Mouse (Mus musculus) macrophage (primary cell): ENCODE results near the gene Olfr1204. TPM values are rescaled to one million over a fixed set of nuclear protein-coding genes. Genes with fewer than 3 reads are reported as not detected.

Source experiments
- H3K27ac ChIP-seq: fragments of 350-480 bp; formaldehyde crosslinking; 2 replicates; pipeline ENCODE4 v1.9.0; 2021
- H3K36me3 ChIP-seq: fragments of 350-480 bp; formaldehyde crosslinking; 2 replicates; pipeline ENCODE4 v1.9.0; 2021; ENCODE audit errors: inconsistent target
- H3K4me3 ChIP-seq: fragments of 350-480 bp; formaldehyde crosslinking; 2 replicates; pipeline ENCODE4 v1.9.0; 2021; ENCODE audit errors: inconsistent target
- H3K79me2 ChIP-seq: fragments of 350-480 bp; formaldehyde crosslinking; 2 replicates; pipeline ENCODE4 v1.9.0; 2021; ENCODE audit errors: inconsistent target
- WGBS: methylation state at CpG from one replicate; pipeline ENCODE4 v1.1.7; 2026; ENCODE audit warnings: inconsistent platforms; ENCODE audit not compliant: missing documents; 5-methylcytosine and 5-hydroxymethylcytosine counted together
- polyA plus RNA-seq: library from polyadenylated mRNA; stranded (reverse); fragments of 250-400 nt; gene quantifications from 3 replicates; pipeline ENCODE4 v1.2.4, GENCODE M21; 2018; ENCODE audit warnings: inconsistent platforms
- total RNA-seq, 78 experiments: library from RNA; depleted of rRNA; stranded (reverse); fragments of 250-400 nt; gene quantifications; 1 replicate in 9 of 78; 2 replicates in 24 of 78; 3 replicates in 43 of 78; 4 replicates in 2 of 78; pipeline ENCODE4 v1.2.4; 2018; ENCODE audit warnings: inconsistent platforms in 56 of 78

The Olfr1204 gene
- total RNA-seq (2018; cell fraction: chromatin; rRNA removed): not detected
- total RNA-seq (2018; cell fraction: cytosol; rRNA removed): not detected
- not detected for total RNA-seq (2018; cell fraction: nucleus; rRNA removed)
- not detected in 3 replicates for polyA plus RNA-seq

- 83% methylated on average over 1 of the region's 1 CpGs for WGBS
- H3K79me2 ChIP-seq: no peaks in the 10 kb centered on the region
- H3K36me3 ChIP-seq: no peaks in the 10 kb centered on the region
- no peak within 1 kb of the TSS for H3K4me3 ChIP-seq
- H3K27ac ChIP-seq: no peak within 1 kb of the TSS
These were observed at the start of gene Olfr1204 for GRCm38 (mm10) chr2:88848992-88849391. Gene Olfr1204 (plus strand): TSS chr2:88849292.

GRCm38 (mm10) chr2:88814196-88814595 lies 34.9 kb upstream of the Olfr1204 start, which contains the start of gene Olfr1202:
Gene Olfr1202 (plus strand): TSS chr2:88814496.
- Histone ChIP-seq H3K36me3 (no peaks in the 10 kb centered on the region), H3K4me3 (no peak within 1 kb of the TSS), H3K79me2 (no peaks in the 10 kb centered on the region), H3K27ac (no peak within 1 kb of the TSS)
- WGBS: 78% methylated on average over 1 of the region's 1 CpGs

GRCm38 (mm10) chr2:88829437-88829836 lies 19.7 kb upstream of the Olfr1204 start, which contains the start of gene Olfr1205:
Gene Olfr1205 (plus strand): TSS chr2:88829737.
- WGBS: 92% methylated on average over 2 of the region's 2 CpGs
- no peak within 1 kb of the TSS for H3K27ac ChIP-seq
- no peaks in the 10 kb centered on the region for H3K36me3 ChIP-seq
- H3K79me2 ChIP-seq: no peaks in the 10 kb centered on the region
- no peak within 1 kb of the TSS for H3K4me3 ChIP-seq

- Histone ChIP-seq H3K79me2 (no peaks in the 10 kb centered on the region), H3K36me3 (no peaks in the 10 kb centered on the region), H3K4me3 (no peak overlapping the region), H3K27ac (no peak overlapping the region)
- 79% methylated on average over 2 of the region's 2 CpGs for WGBS
These were observed 10.6 kb upstream of the Olfr1204 start for GRCm38 (mm10) chr2:88838477-88838876.

- Histone ChIP-seq H3K79me2 (no peaks in the 10 kb centered on the region), H3K36me3 (no peaks in the 10 kb centered on the region), H3K27ac (no peak within 1 kb of the TSS), H3K4me3 (no peak within 1 kb of the TSS)
- 77% methylated on average over 2 of the region's 2 CpGs for WGBS
These were observed 13.8 kb downstream of the Olfr1204 start, which contains the start of gene Olfr1206 for GRCm38 (mm10) chr2:88862931-88863330. Gene Olfr1206 (plus strand): TSS chr2:88863231.

GRCm38 (mm10) chr2:88902211-88902610 lies 53.1 kb downstream of the Olfr1204 start, which contains the start of gene Olfr1208:
Gene Olfr1208 (minus strand): TSS chr2:88902311.
- no peaks in the 10 kb centered on the region for H3K79me2 ChIP-seq
- no peaks in the 10 kb centered on the region for H3K36me3 ChIP-seq
- H3K27ac ChIP-seq: no peak within 1 kb of the TSS
- H3K4me3 ChIP-seq: no peak within 1 kb of the TSS

Other genes starting within 250 kb of the Olfr1204 start
- gene Olfr1191-ps1, start 208.8 kb upstream of the Olfr1204 start, polyA plus RNA-seq: not detected in 3 replicates
- not detected in 3 replicates for gene Olfr1192-ps1, start 200.8 kb upstream of the Olfr1204 start, polyA plus RNA-seq
- gene Olfr1193, start 173.7 kb upstream of the Olfr1204 start, polyA plus RNA-seq: not detected in 3 replicates
- gene Olfr1195, start 160.1 kb upstream of the Olfr1204 start, polyA plus RNA-seq: not detected in 3 replicates
- not detected in 3 replicates for gene Olfr1196, start 144.7 kb upstream of the Olfr1204 start, polyA plus RNA-seq
- not detected in 3 replicates for gene Olfr1197, start 116.9 kb upstream of the Olfr1204 start, polyA plus RNA-seq
- not detected in 3 replicates for gene Olfr1198, start 97.9 kb upstream of the Olfr1204 start, polyA plus RNA-seq
- gene Olfr1199, start 88.8 kb upstream of the Olfr1204 start, polyA plus RNA-seq: not detected in 3 replicates
- gene Olfr1200, start 78.8 kb upstream of the Olfr1204 start, polyA plus RNA-seq: not detected in 3 replicates
- gene Olfr1201, start 56.3 kb upstream of the Olfr1204 start, polyA plus RNA-seq: not detected in 3 replicates
- gene Olfr1202, start 34.8 kb upstream of the Olfr1204 start, polyA plus RNA-seq: not detected in 3 replicates
- not detected in 3 replicates for gene Olfr1205, start 19.6 kb upstream of the Olfr1204 start, polyA plus RNA-seq
- not detected in 3 replicates for gene Olfr1206, start 13.9 kb downstream of the Olfr1204 start, polyA plus RNA-seq
- not detected in 3 replicates for gene Olfr1208, start 53.0 kb downstream of the Olfr1204 start, polyA plus RNA-seq
- gene Olfr1209, start 65.9 kb downstream of the Olfr1204 start, polyA plus RNA-seq: not detected in 3 replicates
- not detected in 3 replicates for gene Olfr1211, start 88.8 kb downstream of the Olfr1204 start, polyA plus RNA-seq
- gene Olfr1212, start 104.7 kb downstream of the Olfr1204 start, polyA plus RNA-seq: not detected in 3 replicates
- not detected in 3 replicates for gene Gm13762, start 131.0 kb downstream of the Olfr1204 start, polyA plus RNA-seq
- not detected in 3 replicates for gene Olfr1214, start 143.4 kb downstream of the Olfr1204 start, polyA plus RNA-seq
- gene Olfr1215, start 157.7 kb downstream of the Olfr1204 start, polyA plus RNA-seq: not detected in 3 replicates
- not detected in 3 replicates for gene Olfr1216, start 169.0 kb downstream of the Olfr1204 start, polyA plus RNA-seq
- gene Olfr1217, start 182.8 kb downstream of the Olfr1204 start, polyA plus RNA-seq: not detected in 3 replicates
- gene Olfr1218, start 211.9 kb downstream of the Olfr1204 start, polyA plus RNA-seq: not detected in 3 replicates
- gene Olfr1219, start 234.2 kb downstream of the Olfr1204 start, polyA plus RNA-seq: not detected in 3 replicates